Mouse (Mus musculus): ENCODE measurements around the gene Cbx2.

Gene Cbx2

DNA sequence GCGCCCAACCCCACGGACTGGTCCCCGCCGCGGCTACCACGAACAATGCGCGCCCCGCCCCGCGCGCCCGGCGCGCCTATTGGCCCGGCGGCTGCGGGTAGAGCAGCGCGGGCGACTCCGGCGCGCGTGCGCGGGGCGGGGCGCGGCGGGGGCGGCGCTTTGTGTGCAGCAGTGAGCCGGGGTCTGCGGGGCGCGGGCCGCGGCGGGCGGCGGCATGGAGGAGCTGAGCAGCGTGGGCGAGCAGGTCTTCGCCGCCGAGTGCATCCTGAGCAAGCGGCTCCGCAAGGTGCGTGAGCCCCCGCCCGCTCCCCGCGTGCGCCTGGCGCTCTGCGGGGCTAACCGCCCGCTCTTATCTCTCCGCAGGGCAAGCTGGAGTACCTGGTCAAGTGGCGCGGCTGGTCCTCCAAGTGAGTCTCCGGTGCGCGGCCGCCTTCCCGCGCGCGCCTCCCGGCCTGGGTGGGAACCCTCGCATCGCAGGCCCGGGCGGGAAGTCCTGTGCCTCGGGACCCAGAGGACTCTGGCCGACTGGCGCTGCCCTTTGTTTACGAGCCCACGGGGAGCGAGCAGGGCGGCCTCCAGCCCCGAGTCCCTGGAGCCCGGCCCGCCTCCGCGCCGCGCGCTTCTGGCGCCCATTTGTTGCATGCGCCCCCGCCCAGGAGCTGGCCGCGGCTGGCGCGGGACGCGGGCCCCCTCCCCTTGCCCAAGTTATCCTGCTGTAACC lies at the start of gene Cbx2:
Gene Cbx2, plus strand, starts transcription at position 68 of the 721 bp plus-strand sequence.
- DNase-seq = peak; percentile 88

DNA sequence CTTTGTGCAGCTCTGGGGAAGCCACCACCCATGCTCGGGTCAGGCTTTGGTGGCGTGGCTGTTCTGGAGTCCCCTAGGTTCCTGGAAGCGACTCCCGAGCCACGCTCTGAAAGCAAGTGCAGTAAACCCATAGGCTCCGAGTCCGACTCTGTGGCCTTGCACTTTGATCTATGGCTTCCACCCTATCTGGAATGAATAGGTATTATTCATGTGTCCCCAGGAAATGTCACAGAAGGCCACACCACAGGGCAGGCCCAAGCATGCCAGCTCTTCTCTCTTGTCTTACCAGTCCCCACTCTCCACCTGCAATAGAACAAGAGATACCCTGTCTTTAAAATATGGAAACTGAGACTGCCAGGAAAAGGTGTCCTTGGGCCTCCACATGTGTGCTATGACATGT lies 48.4 kb upstream of the Cbx2 start:
- DNase-seq = no peak

DNA sequence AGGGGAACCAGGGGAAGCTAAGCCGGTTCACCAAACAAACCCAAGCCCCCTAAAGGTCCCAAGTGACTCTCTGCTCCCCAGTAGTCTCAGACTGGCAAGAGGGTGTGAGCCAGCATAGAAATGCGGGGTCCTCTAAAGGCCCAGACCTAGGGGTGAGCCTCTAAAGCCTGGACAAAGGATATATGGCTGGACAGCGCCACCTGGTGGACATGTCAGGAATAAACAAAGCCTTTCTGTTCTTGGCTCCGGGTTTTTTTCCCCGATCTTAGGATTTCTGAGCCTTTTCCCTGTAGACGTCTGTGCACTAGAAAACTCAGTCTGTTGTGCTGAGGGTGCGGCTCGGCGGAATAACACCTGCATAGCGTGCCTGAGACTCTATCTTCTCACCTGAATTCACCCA lies 47.3 kb upstream of the Cbx2 start:
- peak; percentile 76 for DNase-seq

DNA sequence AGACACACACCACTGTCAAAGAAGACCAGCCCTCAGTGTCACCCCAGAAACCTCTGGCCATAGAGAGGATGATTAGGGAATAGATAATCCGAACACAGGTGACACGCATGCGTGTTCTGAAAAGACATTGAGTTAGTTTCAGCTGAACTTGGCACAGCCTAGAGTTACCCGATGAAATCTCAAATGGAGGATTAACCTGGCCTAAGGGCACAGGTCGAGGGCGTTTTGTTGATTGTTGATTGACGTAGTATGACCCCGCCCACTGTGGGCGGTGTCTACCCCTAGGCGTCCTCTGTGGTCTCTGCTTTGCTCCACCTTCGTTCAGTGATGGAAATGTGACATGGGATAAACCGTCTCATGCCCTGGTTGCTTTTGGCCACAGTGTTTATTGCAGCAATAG lies 46.8 kb upstream of the Cbx2 start:
- DNase-seq = no peak

DNA sequence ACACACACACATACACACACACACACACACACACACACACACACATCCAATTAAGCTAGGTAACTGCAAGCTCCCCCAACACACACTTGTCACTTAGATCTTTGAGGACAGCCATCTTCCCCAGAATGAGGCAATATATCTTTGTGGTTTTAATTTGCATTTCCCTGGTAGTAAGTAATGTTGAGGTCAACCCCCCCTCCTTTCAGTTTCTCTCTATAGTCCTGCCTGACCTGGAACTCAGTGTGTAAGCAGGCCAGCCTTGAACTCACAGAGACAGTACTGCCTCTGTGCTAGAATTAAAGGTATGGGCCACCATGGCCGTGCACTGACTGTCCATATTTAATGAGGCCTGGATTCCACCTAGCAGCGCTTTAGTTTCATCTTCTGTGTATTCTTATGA lies 42.4 kb upstream of the Cbx2 start:
- no peak for DNase-seq

DNA sequence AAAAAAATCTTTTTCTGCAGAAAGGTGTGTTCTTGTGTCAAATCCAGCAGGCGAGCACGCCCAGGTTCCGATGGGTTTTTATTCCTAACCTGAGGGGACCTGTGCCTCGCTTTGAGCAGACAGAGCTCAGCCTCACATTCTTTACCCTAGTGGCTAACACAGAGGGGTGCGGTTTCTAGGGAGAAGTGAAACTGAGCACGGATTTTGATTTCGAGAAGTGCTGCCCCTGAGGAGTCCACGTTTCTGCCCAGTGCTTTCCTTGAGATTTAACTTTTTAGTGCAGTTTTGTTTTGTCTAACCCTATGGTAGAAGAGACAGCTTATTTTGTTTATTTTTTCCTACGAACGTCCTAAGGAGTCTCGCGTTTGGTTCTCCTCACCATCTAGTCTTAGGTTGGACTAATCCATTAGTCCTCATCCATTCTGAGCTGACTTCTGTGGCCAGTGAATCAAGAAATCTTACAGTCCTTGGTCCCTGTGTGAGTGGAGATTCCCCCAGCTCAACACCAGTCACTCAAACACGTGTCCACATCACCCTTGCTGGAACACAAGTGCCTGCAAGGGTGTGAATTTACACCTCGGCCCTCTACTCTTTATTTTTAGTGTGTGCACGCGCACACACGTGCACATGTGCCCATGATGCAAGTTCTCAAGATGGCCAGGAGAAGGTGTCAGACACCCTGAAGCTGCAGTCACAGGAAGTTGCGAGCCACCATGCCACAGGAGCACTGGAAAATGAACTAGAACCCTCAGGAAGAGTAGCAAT lies 41.6 kb upstream of the Cbx2 start:
- DNase-seq = no peak

DNA sequence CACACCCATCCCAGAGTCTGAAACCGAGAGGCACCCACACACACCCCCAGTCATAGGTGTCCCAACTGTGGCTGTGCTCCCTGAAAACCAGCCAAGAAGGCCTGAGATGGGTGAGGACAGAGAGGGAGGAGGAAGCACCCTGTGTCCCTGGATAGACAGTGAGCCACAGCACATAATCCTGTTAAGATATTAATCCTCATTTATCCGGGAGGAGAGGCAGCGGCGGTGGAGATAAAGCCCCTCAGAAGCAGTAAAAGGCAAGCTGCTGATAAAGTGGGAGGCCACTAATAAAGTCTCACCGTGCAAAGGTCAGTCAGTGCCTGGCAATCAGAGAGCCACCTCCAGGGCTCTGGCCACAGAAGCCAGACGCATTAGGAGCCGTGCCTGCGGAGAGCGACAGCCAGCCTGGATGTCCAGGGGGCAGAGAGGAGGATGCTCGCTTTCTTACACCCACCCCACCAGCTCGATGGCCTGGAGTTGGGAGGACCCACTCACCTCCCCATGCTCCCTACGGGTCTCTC lies 40.1 kb upstream of the Cbx2 start:
- DNase-seq = no peak

DNA sequence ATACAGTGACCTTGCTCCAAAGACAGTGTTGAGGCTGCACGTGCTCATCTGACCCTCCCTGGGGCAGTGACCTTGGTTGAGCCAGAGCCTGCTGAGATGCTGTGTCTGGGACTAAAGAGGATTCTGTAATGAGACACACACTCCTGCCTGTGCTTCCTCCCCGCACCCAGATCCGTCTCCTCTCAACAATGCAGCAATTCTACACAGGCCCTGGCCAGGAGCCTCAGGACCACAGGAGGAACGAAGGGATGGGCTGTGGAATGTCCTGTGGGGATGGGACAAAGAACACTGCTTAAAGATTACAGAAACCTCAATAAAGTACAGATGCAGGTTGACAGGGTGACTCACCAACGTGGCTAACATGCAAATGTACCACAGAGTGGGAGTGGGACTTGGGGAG lies 37.2 kb upstream of the Cbx2 start:
- DNase-seq = no peak

DNA sequence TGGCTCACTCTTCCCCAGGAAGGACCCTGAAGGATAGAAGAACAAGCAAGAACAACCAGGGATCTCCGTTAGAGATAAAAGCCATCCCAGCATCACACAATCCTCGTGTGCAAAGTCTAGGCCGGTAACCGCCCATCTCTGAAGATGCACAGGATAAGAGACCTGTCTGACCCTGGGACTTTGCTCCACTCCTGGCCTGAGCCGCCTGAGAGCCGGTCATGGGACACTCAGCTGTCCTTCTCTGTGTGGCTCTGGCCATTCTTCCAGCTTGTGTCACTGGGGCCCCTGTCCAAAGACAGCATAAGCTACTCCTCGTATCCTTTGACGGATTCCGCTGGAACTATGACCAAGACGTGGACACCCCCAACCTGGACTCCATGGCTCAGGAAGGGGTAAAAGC lies 34.8 kb upstream of the Cbx2 start, which contains the start of gene Enpp7:
Gene Enpp7, plus strand, starts transcription at position 190 of the 400 bp plus-strand sequence.
- DNase-seq = no peak

DNA sequence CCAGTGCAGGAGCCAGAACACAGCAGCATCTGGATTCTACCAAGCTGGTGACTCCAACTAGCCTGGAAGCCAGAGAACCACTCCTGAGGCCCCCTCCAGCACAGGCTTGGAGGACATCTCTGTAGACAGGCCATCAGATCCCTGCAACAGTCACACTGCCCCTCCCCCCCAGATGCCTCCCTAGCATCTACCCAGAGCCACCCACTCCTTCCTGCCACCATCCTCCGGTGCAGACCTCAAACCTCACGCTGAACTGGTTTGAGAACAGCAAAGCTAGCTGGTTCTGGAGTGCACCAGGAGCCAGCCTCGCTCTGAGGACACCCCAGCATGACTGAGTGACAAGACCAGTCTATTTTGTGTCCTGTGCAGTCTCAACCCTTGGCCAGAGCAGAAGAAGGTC lies 30.0 kb upstream of the Cbx2 start:
- DNase-seq = no peak

DNA sequence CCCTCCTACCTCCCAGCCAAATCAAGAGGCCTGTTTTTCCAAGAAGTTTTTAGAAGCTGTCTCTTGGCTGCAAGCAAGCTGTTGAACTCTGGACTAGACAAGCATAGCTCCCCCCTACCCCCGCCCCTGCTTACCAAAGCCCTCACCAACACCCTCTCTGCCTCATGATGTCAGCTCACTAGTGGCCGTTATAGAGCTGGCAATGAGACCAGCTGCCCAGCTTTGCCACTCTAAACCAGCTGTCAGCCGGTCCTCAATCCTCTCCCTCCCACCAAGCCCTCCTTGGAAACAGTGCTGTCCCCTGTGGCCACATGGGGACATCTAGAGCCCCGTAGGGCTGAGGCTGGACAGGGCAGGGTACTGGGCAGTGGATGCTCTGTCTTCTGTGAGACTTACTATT lies 27.3 kb upstream of the Cbx2 start:
- no peak for DNase-seq

DNA sequence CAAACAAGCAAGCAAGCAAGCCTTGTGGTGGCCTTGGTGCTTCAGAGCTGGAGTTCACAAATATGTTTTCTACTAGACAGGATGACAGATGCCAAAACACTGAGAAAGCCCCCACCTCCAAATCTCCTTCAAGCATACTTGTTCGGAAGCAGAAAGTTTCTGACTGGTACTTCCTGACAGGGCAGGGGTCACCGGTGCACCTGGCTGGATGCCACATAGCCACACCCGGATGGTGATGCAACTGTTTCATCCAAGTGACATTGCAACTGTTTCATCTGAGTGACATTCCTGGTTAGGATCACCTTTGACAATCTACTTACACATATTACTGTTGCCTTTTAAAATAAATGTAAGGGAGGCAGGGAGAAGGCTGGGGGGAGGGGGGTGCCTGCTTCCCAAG lies 25.6 kb upstream of the Cbx2 start:
- no peak for DNase-seq

DNA sequence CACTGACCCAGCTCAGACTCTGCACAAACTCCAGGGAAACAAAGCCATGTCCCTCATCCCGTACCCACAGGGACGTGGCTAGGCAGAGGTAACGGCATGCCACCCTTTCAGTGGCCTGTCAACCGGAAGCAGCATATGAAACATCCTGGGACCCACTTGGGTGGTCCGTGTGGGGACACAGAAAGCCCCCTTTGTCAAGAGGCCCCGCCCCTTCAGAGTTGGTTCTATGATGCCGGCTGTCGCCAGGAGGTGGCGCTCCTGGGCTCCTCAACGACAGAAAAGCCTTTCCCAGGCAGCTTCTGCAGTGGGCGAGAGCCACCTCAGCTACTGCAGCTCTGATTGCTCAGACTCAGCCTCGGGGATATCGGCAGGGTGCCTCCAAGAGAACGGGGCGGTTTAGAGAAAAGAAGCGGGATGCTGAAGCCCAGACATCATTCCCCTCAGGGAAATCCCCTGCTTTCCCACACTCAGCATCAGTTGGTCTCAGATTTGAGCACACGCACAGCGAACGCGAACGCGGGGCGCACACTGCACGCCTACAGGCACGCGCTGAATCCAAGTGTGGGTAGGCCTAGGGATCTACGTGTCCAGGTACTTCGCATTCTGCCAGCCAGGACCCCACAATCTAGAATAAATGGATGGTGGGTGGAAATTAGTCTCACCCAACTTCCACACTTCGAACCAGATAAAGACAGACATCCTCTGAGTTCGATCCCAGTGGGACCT lies 24.1 kb upstream of the Cbx2 start:
- DNase-seq = peak; percentile 81

DNA sequence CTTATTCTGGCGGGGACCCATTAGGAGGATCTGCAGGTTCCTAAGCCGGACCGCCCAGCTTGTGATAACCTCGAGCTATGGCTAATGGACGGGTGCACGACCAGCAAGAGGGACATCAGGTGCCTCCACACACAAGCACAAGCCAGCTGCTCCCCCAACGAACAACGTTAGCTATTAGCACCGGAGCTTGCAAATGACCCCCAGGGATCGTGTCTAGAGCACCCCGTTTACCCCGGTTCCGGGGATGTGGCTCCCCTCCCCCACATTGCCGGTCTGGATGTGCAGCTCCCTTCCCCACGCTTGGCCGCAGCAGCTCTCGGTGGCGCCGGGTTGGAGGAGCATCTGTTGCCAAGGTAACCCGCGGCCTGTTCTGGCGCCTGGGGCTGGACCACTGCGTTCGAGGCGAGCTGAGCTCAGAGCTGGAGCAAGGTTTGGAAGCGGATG lies 23.4 kb upstream of the Cbx2 start:
- DNase-seq = no peak

DNA sequence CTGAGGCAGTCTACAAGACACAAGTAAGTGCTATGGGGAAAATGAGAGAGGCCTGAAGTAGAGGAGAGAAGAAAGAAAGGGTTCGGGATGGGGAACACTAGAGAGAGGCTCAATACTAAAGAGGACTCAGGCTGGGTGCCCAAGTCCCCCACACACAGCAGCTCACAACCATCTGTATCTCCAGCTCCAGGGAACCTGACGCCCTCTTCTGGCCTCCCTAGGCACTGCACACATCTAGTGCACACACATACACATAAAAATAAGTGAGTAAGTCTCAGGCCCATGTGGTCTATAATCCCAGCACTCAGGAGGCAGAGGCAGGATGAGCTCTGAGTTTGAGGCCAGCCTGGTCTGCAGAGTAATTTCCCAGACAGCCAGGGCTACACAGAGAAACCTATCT lies 21.9 kb upstream of the Cbx2 start:
- no peak for DNase-seq

DNA sequence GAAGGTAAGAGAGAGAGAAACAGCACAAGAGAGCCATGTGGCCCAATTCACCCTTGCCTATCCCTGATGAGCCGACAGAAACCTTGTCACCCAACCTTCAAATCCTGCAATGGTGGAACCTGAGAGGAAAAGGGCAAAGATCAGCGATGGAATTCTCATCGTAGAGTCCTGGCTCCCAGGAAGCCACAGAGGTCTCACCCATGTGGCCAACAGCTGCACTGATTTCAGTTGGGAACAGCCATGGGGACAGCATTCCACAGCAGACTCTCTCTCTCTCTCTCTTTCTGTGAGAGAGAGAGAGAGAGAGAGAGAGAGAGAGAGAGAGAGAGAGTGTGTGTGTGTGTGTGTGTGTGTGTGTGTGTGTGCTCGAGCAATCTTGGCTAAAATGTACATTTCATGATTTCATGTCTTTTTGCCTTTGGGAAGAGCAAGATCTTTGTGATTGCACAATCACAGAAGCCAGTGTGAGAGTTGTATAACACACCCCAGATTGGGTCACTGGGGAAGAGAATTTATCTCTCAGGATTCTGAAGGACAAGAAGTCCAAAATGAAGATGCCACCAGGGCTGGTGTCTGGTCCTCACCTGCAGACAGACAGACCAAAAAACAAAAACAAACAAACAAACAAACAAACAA lies 21.2 kb upstream of the Cbx2 start:
- no peak for DNase-seq

DNA sequence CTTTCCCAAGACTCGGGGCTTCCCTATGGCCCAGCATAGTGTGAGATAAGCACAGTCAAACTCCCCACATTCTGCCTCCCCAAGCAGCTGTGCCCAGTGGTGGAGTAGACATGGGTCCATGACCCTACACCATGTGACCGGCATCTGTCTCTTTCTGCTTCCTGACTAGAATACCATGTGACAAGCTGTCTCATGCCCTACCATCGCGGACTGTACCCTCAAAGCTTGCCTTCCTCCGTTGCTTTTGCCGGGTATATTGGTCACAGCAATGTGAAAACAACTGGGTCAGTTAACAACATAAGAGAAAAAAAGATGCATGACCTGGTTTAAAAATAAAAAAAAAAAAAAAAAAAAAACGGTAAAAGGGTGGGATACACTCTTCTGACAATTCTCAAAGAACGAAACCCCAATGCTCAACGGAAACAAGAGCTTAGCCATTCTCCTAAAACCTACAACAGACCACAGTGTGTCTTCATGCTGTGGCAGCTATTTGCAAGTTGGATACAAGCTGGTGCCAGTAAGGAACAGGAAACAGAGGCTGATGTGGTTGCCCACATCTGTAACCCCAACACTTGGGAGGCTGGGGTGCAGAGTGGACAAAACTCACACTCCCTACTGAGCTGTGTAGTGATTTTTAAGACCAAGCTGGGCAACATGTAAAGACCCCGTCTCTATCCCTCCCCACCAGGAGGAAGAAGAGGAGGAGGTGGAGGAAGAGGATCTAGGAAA lies 17.1 kb upstream of the Cbx2 start:
- no peak for DNase-seq

DNA sequence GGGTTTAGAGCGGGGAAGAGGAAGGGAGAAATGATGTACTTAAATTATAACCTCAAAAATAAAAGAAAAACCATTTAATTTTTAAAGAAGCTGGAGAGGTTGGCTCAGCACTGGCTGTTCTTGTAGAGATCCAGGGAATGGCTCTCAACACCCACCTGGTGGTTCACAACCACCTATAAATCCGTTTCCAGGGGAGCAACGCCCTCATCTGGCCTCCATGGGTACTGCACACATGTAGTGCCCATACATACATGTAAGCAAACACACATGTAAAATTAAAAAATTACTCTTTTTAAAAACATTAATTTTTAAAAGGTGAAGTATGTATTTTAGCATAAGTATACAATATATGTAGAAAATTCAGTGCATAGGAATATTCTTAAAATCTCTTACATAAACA lies 16.3 kb upstream of the Cbx2 start:
- no peak for DNase-seq

DNA sequence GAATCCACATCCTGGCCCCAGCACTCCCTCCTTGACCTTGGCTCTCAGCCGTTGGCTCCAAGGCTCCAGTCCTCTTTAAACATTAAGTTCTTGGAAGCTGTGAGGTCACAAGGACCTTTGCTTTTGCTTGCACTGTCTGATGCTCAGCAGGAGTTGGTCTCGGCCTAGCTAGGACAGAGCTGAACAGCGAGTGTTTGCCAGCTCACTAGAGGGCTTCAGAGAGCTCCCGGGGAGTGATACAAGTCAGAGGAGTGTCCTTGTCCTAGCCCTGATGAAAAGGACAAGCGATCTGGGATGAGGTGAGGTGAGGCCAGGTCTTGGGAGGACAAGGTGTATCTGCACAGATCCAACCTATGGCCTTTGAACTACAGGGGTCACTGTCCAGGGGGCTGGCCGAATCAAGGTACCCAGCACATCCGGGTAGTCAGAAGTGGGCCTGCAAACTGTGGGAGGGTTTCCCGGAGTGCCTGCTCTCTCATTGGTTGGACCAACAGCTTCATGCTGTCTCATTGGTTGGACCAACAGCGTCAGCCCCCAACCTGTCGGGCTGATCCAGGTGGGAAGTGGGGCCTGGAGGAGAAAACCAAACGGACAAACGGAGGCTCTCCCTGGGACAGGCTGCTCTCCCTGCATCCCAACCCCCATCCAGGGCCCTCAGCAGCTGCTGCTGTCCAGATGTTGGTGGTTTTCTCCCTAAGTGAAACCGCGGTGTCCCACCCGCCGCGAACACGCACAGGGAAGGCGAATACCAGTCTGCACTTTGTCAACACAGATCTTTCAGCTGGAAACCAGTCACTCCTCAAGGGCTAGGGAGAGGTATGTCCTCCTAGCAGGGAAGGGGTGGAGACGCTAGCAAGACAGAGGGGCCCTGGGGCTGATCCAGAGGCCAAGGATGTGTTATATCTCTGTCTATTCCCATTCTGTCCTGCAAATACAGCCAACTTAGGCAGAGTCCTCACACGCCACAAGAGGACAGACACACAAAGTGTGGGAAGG lies 15.0 kb upstream of the Cbx2 start:
- peak; percentile 61 for DNase-seq

DNA sequence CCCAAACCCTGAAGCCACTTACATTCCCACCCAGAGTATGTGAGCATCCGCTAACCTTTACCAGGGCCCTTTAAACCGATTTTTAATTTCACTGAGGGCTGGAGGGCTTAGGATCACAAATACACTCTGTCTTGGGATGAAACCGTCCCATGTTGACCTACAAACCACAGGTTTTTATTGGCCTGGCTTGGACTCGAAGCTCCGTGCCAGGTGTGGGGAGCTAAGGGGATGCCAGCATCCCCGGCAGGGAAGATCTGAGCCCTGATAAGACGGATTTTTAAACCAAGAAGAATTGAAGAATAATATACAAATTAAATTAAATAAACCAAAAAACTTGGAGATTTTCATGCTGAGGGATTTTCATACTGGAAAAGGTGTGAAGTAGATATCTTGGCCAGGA lies 8.3 kb upstream of the Cbx2 start:
- no peak for DNase-seq

DNA sequence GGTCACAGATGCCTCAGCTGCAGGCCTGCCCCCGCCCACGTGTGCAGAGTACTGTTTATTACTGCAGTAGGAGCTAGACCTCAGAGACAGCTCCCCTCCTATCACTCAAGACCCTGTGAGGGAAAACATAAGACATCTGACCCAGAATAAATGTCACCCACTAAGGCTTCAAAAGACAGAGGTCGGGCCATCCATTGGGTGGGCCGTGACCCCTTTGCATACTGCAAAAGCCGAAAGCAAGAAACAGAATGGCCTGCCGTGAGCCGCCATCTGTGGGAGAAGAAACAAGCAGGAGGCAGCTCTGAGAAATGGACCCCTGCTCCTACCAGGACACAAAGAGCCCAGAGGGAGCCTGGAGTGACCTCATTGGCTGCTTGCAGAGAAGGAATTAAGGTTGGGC lies 5.3 kb upstream of the Cbx2 start:
- no peak for DNase-seq

Data from lung, postnatal 14 days (tissue).